Mouse (Mus musculus) limb, embryonic 10.5 days (tissue): ENCODE data around the gene Ret. TPM values are rescaled to one million over a fixed set of nuclear protein-coding genes. Genes with fewer than 3 reads are reported as not detected.

ENCODE experiments used
- DNase-seq: peaks from one replicate; pipeline ENCODE4 v3.0.0-alpha.2; 2017; ENCODE audit warnings: low spot score
- H3K27ac ChIP-seq: fragments of 300-500 bp; sonication (generic); 2 replicates; pipeline ENCODE4 v1.5.1; 2016; ENCODE audit warnings: mild to moderate bottlenecking
- H3K27me3 ChIP-seq: fragments of 300-500 bp; sonication (generic); 2 replicates; pipeline ENCODE4 v1.6.1; 2016; ENCODE audit warnings: low read depth, mild to moderate bottlenecking; ENCODE audit not compliant: poor library complexity, severe bottlenecking
- H3K36me3 ChIP-seq: fragments of 300-500 bp; sonication (generic); 2 replicates; pipeline ENCODE4 v1.6.1; 2016; ENCODE audit warnings: mild to moderate bottlenecking, moderate library complexity
- H3K4me1 ChIP-seq: fragments of 300-500 bp; sonication (generic); 2 replicates; pipeline ENCODE4 v1.6.1; 2016
- H3K4me3 ChIP-seq: fragments of 300-500 bp; sonication (generic); 2 replicates; pipeline ENCODE4 v1.5.1; 2016; ENCODE audit warnings: mild to moderate bottlenecking, moderate library complexity
- H3K9me3 ChIP-seq: fragments of 300-500 bp; sonication (generic); replicated peaks from 2 replicates; pipeline ENCODE4 v1.6.1; 2016; ENCODE audit warnings: mild to moderate bottlenecking
- WGBS: fragments of 180-500 bp; shearing (Covaris S2); methylation state at CpG from one replicate; pipeline ENCODE4 v1.1.7; 2016; 5-methylcytosine and 5-hydroxymethylcytosine counted together
- polyA plus RNA-seq: library from polyadenylated mRNA; unstranded; fragments of >200 nt; fragmentation: Nextera tagmentation; extraction: Ambion mirVana; gene quantifications from 2 replicates; pipeline ENCODE4 v1.2.1, GENCODE M21; 2016

The Ret gene
- 0.29 and 0.48 TPM in 2 replicates for polyA plus RNA-seq

DNA sequence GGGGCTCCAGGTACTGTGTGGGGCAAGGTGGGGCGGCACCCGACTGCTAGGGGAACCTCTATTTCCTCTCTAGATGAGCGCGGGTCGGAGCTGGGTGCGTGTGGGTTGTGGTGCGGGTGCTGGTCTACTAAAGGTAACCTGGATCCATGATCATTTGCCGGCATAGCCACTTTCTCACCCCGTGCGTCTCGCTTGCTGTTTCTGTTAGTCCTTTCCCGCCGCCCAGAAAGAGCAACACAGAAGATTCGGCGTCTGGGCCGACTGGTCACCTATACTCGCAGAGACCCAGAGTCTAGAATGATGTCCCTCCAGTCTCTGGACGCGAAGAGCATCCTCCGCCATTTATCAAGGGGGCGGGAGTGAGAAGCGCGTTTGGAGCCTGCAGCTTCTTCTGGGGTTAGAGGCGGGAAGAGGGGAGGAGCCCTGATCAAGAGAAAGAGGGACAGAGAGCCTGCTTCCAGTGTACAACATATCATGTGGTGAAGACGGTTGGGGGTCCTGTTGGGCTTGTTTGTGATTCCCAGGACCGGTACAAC lies at the start of gene Ret:
Ret (minus strand) TSS at position 279 of the 536 bp plus-strand sequence.
- under 1% methylated on average over 26 of the region's 26 CpGs for WGBS
- peak within 1 kb of the TSS; percentile 25; the same call in 1 of the 2 replicates for H3K27ac ChIP-seq
- peaks cover 88% of the 10 kb centered on the region for H3K27me3 ChIP-seq
- peaks cover 19% of the 10 kb centered on the region for H3K4me1 ChIP-seq
- DNase-seq, result no peak
- peak within 1 kb of the TSS; percentile 78 for H3K4me3 ChIP-seq
- H3K9me3 ChIP-seq, result no peaks in the 10 kb centered on the region
- H3K36me3 ChIP-seq, result no peaks in the 10 kb centered on the region

GRCm38 (mm10) chr6:118247161-118247560 lies 49.6 kb upstream of the Ret start:
- Histone ChIP-seq H3K27me3 (no peaks in the 10 kb centered on the region), H3K36me3 (no peaks in the 10 kb centered on the region), H3K4me3 (no peak overlapping the region), H3K27ac (no peak overlapping the region), H3K4me1 (peaks cover 5% of the 10 kb centered on the region; the same call in 1 of the 2 replicates), H3K9me3 (no peaks in the 10 kb centered on the region)
- WGBS, result 92% methylated on average over 6 of the region's 6 CpGs
- no peak for DNase-seq

- Histone ChIP-seq H3K27me3 (no peaks in the 10 kb centered on the region), H3K4me1 (no peaks in the 10 kb centered on the region; the same call in 1 of the 2 replicates), H3K9me3 (no peaks in the 10 kb centered on the region), H3K36me3 (no peaks in the 10 kb centered on the region), H3K27ac (no peak overlapping the region), H3K4me3 (no peak overlapping the region)
- DNase-seq, result no peak
- WGBS, result 84% methylated on average over 7 of the region's 7 CpGs
Observed at GRCm38 (mm10) chr6:118244106-118244505, 46.6 kb upstream of the Ret start.

- Histone ChIP-seq H3K27ac (no peak overlapping the region), H3K27me3 (no peaks in the 10 kb centered on the region), H3K4me1 (no peaks in the 10 kb centered on the region), H3K9me3 (no peaks in the 10 kb centered on the region), H3K36me3 (no peaks in the 10 kb centered on the region), H3K4me3 (no peak overlapping the region)
- DNase-seq, result no peak
- 88% methylated on average over 5 of the region's 5 CpGs for WGBS
Observed at GRCm38 (mm10) chr6:118242941-118243340, 45.4 kb upstream of the Ret start.

DNA sequence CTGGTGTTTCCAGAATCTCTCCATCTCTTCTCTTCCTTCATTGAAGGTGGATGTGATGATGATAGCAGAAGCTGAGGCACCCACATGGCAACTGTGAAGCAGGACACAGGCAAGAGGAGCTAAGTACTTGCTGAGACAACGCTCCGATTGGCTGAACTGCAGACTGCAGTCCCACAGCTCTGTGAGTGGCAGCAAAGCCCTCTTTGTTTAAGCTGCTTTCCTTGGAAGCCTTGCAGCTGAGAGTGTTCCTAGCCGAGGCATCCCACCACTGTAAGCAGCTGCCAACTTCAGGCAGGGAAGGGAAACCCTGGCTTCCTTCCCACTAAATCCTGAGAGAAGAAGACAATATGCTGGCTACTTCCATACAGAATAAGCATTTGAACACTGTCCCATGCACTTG lies 28.6 kb upstream of the Ret start:
- Histone ChIP-seq H3K27me3 (no peaks in the 10 kb centered on the region), H3K36me3 (no peaks in the 10 kb centered on the region), H3K4me3 (no peak overlapping the region), H3K4me1 (no peaks in the 10 kb centered on the region), H3K27ac (no peak overlapping the region), H3K9me3 (no peaks in the 10 kb centered on the region)
- DNase-seq, result no peak
- WGBS, result 65% methylated on average over 3 of the region's 3 CpGs

GRCm38 (mm10) chr6:118222471-118222870 lies 25.0 kb upstream of the Ret start:
- no peaks in the 10 kb centered on the region for H3K9me3 ChIP-seq
- 84% methylated on average over 2 of the region's 2 CpGs for WGBS
- H3K4me3 ChIP-seq, result no peak overlapping the region
- DNase-seq, result no peak
- H3K27me3 ChIP-seq, result no peaks in the 10 kb centered on the region
- H3K27ac ChIP-seq, result no peak overlapping the region
- no peaks in the 10 kb centered on the region for H3K4me1 ChIP-seq
- no peaks in the 10 kb centered on the region for H3K36me3 ChIP-seq

GRCm38 (mm10) chr6:118215676-118216075 lies 18.2 kb upstream of the Ret start:
- no peaks in the 10 kb centered on the region for H3K27me3 ChIP-seq
- no peaks in the 10 kb centered on the region for H3K9me3 ChIP-seq

GRCm38 (mm10) chr6:118208326-118208725 lies 10.8 kb upstream of the Ret start:
- 87% methylated on average over 8 of the region's 8 CpGs for WGBS
- no peaks in the 10 kb centered on the region for H3K36me3 ChIP-seq
- no peaks in the 10 kb centered on the region for H3K9me3 ChIP-seq
- H3K27ac ChIP-seq, result no peak overlapping the region
- no peak for DNase-seq
- peaks cover 19% of the 10 kb centered on the region for H3K4me1 ChIP-seq
- H3K4me3 ChIP-seq, result no peak overlapping the region
- no peaks in the 10 kb centered on the region for H3K27me3 ChIP-seq

More at GRCm38 (mm10) chr6:118215676-118216075, 18.2 kb upstream of the Ret start:
- Histone ChIP-seq H3K4me1 (no peaks in the 10 kb centered on the region), H3K27ac (no peak overlapping the region), H3K36me3 (no peaks in the 10 kb centered on the region), H3K4me3 (no peak overlapping the region)
- DNase-seq, result no peak
- 90% methylated on average over 9 of the region's 9 CpGs for WGBS

DNA sequence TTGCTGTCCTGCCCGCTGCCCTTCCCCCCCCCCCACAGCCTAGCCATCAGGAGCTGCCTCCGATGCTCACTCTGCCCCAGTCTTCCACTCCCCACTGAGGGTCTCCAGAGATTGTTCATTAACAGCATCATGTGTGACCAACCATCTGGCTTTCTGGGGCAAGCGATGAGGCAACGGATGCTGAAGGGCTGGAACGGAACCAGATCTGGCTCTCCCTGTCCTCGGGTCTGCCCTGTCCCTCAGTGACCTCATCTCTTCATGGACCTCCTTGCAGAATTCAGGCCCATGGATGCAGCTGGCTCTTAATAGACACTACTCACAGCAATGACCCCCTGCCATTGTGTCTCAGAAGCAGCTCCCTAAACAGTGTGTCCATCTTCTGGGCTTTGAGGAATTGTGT lies 8.9 kb upstream of the Ret start:
- Histone ChIP-seq H3K27ac (no peak overlapping the region), H3K9me3 (no peaks in the 10 kb centered on the region), H3K27me3 (peaks cover 3% of the 10 kb centered on the region; the same call in 1 of the 2 replicates), H3K36me3 (no peaks in the 10 kb centered on the region), H3K4me1 (peaks cover 19% of the 10 kb centered on the region), H3K4me3 (no peak overlapping the region)
- WGBS, result 90% methylated on average over 6 of the region's 6 CpGs
- DNase-seq, result no peak

DNA sequence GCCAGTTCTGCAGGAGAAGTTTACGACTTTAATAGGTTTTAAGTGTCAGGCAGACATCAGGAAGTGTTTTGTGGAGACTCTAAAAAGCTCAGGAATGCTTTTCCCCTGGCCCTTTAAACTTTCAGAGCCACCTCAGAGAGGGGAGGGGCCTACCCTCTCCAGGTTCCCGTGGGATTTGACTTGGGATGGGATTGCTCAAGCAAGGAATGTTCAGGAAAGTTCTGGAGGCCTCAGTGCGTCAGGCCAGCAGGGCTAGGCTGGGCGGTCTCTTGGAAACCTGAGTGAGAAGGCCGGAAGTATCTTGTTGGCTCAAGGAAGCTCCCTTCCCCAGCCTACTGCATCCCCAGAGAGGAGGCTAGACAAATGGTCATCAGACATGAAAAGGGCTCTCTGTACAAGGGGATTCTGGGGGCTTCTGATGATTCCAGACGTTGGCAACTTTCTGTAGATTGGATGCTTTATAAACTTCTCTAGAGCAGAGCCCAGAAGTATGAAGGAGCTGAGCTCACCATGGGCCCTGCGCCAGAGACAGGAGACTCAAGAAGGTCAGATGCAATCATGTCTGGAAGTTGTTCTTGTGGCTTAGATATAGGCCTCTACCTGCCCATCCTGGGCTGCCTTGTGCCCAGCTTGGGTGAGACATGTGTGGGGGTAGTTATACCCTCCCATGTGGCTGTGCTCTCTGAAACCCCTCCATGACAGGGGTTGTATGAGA lies 7.8 kb upstream of the Ret start:
- WGBS, result 33% methylated on average over 7 of the region's 7 CpGs
- peaks cover 14% of the 10 kb centered on the region for H3K27me3 ChIP-seq
- no peaks in the 10 kb centered on the region for H3K36me3 ChIP-seq
- H3K4me3 ChIP-seq, result no peak overlapping the region
- H3K4me1 ChIP-seq, result peaks cover 19% of the 10 kb centered on the region
- no peaks in the 10 kb centered on the region for H3K9me3 ChIP-seq
- no peak for DNase-seq
- no peak overlapping the region for H3K27ac ChIP-seq

- no peak overlapping the region for H3K27ac ChIP-seq
- 81% methylated on average over 1 of the region's 1 CpGs for WGBS
Observed at GRCm38 (mm10) chr6:118204112-118204511, 6.6 kb upstream of the Ret start.

DNA sequence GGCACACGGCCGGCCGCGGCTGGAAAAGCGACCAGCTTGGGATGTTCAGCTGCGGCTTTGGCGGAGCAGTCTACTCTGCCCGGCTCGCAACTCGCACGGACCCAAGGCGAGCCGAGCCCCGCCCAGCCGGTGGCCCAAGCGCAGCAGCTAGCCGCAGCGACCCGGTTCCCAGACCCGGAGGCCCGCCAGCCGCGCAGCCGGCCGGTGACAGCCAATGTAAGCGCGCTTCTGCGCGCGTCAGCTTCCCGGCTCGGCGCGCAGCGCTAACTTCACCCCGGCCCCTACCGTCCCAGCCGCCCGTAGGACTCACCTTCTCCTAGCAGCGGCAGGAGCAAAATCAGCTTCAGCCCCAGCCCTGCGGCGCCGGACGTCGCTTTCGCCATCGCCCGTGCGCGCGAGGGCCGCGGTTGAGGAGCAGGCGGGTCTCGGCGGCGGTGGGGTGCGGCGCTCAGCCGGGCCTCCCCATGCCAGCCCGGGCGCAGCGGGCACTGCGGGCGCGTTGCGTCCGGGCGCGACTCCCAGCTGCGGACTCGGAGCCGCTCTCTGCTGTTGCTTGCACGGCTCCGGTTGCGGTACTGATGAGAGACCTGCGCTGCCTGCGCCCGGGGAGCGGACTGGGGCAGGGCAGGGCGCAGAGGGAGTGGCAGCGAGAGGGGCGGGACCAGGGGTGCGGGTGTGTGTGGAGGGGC lies 623 bp downstream of the Ret start:
- Histone ChIP-seq H3K9me3 (no peaks in the 10 kb centered on the region), H3K36me3 (no peaks in the 10 kb centered on the region), H3K4me3 (peak overlapping the region; percentile 78), H3K27me3 (peaks cover 95% of the 10 kb centered on the region), H3K4me1 (peaks cover 19% of the 10 kb centered on the region), H3K27ac (peak overlapping the region; percentile 25; the same call in 1 of the 2 replicates)
- peak; percentile 74 for DNase-seq
- under 1% methylated on average over 84 of the region's 84 CpGs for WGBS

More at GRCm38 (mm10) chr6:118204112-118204511, 6.6 kb upstream of the Ret start:
- no peak overlapping the region for H3K4me3 ChIP-seq
- no peak for DNase-seq
- no peaks in the 10 kb centered on the region for H3K36me3 ChIP-seq
- H3K9me3 ChIP-seq, result no peaks in the 10 kb centered on the region
- H3K27me3 ChIP-seq, result peaks cover 26% of the 10 kb centered on the region
- peaks cover 19% of the 10 kb centered on the region for H3K4me1 ChIP-seq

DNA sequence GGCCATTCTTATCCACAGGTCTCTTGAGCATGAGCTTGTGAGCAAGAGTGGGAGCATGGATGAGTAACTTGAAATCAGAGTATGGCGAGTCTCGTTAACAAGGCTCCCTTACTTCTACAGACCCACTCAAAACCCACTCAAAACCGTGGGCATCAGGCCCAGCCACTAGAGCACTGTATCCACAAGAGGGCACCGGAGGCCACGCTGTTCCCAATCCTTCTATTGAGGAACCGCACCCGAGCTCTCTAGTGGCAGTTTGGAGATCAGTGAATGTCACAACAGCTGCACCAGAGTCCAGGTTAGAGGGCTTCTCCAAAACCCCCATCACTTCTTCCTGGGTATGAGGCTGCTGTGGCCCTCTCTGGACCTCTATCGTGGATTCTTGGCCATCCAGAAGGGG lies 2.4 kb downstream of the Ret start:
- no peak overlapping the region for H3K4me3 ChIP-seq
- WGBS, result 36% methylated on average over 8 of the region's 8 CpGs
- no peak overlapping the region for H3K27ac ChIP-seq
- H3K36me3 ChIP-seq, result no peaks in the 10 kb centered on the region
- H3K27me3 ChIP-seq, result peaks cover 79% of the 10 kb centered on the region
- DNase-seq, result peak; percentile 57
- H3K9me3 ChIP-seq, result no peaks in the 10 kb centered on the region
- peaks cover 19% of the 10 kb centered on the region for H3K4me1 ChIP-seq
